Mouse (Mus musculus) liver, embryonic 14.5 days (tissue): ENCODE measurements around the gene Cacnb4.

Experiments used
- CTCF ChIP-seq: IDR thresholded peaks from 2 replicates; pipeline ENCODE4 v1.5.1; 2016; ENCODE audit warnings: antibody characterized with exemption, low read depth, control low read depth
- EP300 ChIP-seq: IDR thresholded peaks from 2 replicates; pipeline ENCODE4 v1.6.1; 2016; ENCODE audit warnings: antibody characterized with exemption, low read depth

GRCm38 (mm10) chr2:52427383-52427782, 249.2 kb downstream of the Cacnb4 start:
- TF ChIP-seq CTCF (no peak), EP300 (no peak)
